Mouse (Mus musculus) stomach, postnatal 0 days (tissue): ENCODE data around the gene 1700001O22Rik.

ENCODE experiments used
- CTCF ChIP-seq: IDR thresholded peaks from 2 replicates; pipeline ENCODE4 v1.5.1; 2016; ENCODE audit warnings: antibody characterized with exemption, low read depth, mild to moderate bottlenecking, moderate library complexity
- EP300 ChIP-seq: optimal IDR thresholded peaks from 2 replicates; pipeline ENCODE3; 2016; ENCODE audit warnings: antibody characterized with exemption

DNA sequence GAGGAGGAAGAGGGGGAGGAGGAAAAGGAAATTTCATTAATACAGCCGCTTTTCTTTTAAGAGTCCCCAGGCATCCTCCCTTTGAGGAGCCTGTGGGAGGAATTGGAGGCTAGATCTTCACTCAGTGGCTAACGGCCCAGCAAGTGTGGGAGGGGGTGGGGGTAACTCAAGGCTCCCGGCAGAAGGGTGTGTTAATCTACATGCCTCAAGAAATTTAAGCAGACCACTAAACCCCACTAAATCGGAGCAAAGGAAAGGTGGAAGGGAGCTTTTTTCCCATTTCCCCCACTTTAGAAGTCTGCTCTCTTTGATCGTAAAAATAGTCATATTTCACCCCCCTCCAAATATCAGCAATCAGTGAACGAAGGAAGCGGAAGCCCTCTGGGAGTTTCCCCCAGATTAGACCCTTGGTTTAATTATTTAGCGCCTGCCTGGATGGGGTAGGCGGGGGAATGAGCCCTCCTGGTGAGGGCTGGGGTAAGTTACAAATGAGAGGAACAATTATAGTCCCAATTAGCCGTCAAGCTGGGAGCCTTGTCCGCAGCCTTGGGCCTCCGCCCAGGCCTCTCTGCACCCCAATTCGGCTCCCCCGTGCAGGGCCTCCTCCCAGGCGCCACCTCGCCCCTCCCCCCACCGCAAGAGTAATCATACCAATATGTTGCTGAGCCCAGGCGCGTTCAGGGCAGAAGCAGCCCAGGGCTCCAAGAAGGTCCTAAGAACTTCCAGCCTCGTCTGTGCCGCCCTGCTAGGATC lies 33.0 kb upstream of the 1700001O22Rik start:
- TF ChIP-seq EP300 (no peak), CTCF (no peak)
